Mouse (Mus musculus) gastrocnemius, postnatal 36 days (tissue): Measurements from ENCODE around the gene Clasp1. TPM values are rescaled to one million over a fixed set of nuclear protein-coding genes. Genes with fewer than 3 reads are reported as not detected.
"Not testable (repeated sequence)": the region's sequence is repeated elsewhere in the genome, so short reads cannot be mapped to it uniquely, and the experiment has no call there.

Source experiments
- DNase-seq, 2 experiments: peaks; one replicate each; pipeline ENCODE4 v3.0.0; 2022
- intact Hi-C: fragments of 180-260 bp; cut with DNase I; formaldehyde crosslinking; loops from one replicate; pipeline ENCODE4 v1.15.1; 2025
- total RNA-seq, 2 experiments: library from RNA; stranded (reverse); gene quantifications; 2 replicates each; pipeline ENCODE4 v1.2.3; 2021

Gene Clasp1
- total RNA-seq, 2 experiments from 2014 or later = 42.5 to 43.6 TPM

DNA sequence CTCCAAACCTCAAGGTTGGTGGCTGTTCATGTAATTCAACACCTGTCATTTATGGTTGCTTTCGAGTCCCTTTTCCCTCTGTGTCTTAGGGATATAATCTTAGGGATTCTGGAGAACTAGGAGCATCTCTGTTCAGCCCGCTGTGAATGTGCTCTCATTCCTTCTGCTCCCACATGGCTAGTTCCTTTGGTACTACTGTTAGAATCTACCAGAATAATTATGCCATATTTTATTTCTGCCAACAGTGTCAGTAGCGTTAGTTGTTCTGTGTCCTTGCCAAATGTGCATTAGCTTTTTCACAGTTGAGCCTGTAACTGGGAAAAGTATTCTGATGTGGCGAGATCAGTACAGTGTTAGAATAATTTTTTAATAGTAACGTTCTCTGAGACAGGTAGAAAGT, 162.3 kb downstream of the Clasp1 start:
- intact Hi-C loops = no loop called here
- no peak for DNase-seq

GRCm38 (mm10) chr1:118552071-118552470, 163.2 kb downstream of the Clasp1 start:
- intact Hi-C loops = no loop called here

GRCm38 (mm10) chr1:118553045-118553444, 164.2 kb downstream of the Clasp1 start:
- intact Hi-C loops = no loop called here
- no peak for DNase-seq

More at GRCm38 (mm10) chr1:118552071-118552470, 163.2 kb downstream of the Clasp1 start:
- DNase-seq = no peak

- no peak for DNase-seq
- intact Hi-C loops = no loop called here
Measured at GRCm38 (mm10) chr1:118553451-118553850, 164.6 kb downstream of the Clasp1 start.

- no peak for DNase-seq
- intact Hi-C loops = no loop called here
Measured at GRCm38 (mm10) chr1:118554961-118555360, 166.1 kb downstream of the Clasp1 start.

- no peak for DNase-seq
- intact Hi-C loops = loop anchor here (10.0 kb wide), 1 partner anchor 525 kb away; no protein-coding TSS in a partner anchor
Measured at GRCm38 (mm10) chr1:118559716-118560115, 170.9 kb downstream of the Clasp1 start.

DNA sequence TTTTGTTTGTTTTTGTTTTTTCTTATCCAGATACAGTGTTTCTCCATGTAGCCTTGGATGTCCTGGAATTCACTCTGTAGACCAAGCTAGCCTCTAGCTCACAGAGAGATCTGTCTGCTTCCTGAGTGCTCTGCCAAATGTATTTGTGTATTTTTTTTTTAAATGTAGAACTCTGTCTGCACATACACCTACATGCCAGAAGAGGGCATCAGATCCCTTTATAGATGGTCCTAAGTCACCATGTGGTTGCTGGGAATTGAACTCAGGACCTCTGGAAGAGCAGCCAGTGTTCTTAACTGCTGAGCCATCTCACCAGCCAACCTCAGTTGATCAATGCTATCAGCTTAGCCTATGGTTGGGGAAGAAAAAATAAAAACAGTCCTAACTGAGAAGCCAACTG, 175.7 kb downstream of the Clasp1 start:
- intact Hi-C loops = loop anchor here (10.0 kb wide), 1 partner anchor 520 kb away; no protein-coding TSS in a partner anchor
- no peak for DNase-seq

- DNase-seq = no peak
- intact Hi-C loops = loop anchor here (2.0 to 10.0 kb wide), 2 partner anchors 191 to 517 kb away; no protein-coding TSS in a partner anchor
Measured at GRCm38 (mm10) chr1:118567659-118568058, 178.8 kb downstream of the Clasp1 start.

- no peak for DNase-seq
- intact Hi-C loops = no loop called here
Measured at GRCm38 (mm10) chr1:118580174-118580702, 191.4 kb downstream of the Clasp1 start.

DNA sequence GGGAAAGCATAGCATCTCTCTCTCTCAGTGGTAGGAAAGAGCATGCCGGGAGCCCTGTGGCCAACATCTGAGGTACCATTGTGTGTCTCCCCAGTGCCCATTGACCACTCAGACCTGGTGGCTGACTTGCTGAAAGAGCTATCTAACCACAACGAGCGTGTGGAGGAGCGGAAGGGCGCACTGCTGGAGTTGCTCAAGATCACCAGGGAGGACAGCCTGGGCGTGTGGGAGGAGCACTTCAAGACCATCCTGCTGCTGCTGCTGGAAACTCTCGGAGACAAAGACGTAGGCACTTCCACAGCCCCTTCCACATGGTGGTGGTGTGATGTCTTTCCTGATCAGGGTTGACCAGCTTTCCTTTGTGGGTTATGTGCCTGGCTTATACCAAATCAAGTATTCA, 192.3 kb downstream of the Clasp1 start:
- intact Hi-C loops = no loop called here

GRCm38 (mm10) chr1:118589721-118590120, 200.9 kb downstream of the Clasp1 start:
- intact Hi-C loops = no loop called here
- DNase-seq = no peak

More for the DNA sequence above, 192.3 kb downstream of the Clasp1 start:
- no peak for DNase-seq

GRCm38 (mm10) chr1:118592933-118593332, 204.1 kb downstream of the Clasp1 start:
- intact Hi-C loops = no loop called here
- DNase-seq = no peak

- no peak for DNase-seq
- intact Hi-C loops = no loop called here
Measured at GRCm38 (mm10) chr1:118595395-118595794, 206.5 kb downstream of the Clasp1 start.

DNA sequence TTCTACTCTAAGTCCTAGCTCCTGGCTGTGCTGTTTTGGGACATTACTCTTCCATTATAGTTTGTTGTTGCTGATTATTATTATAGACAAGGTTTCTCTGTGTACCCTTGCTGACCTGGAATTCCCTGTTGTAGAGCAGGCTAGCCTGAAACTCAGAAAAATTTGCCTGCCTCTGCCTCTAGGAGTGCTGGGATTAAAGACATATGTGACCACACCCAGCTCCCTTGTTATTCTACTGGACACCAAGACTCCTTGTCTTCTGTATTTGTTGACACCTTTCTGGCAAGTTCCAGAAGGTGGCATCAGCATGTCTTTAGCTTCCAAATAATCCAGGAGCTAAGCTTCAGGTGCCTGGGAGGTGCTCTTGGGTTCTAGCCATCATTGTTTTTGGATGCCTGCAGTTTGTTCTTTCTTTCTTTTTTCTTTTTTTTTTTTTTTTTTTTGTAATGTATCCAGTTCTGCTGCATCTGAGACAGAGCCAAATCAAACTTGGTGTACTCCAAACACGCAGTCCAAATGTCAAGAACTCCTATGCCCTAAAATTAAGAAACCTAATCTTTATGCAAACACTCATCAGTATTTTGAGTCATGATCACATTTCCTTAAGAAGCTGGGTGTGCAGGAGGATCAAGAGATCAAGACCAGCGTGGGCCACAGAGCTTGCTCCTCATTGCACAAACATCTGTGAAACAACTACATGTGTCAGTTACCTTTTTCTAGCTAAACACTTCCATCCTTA, 208.8 kb downstream of the Clasp1 start:
- DNase-seq = no peak
- intact Hi-C loops = no loop called here

DNA sequence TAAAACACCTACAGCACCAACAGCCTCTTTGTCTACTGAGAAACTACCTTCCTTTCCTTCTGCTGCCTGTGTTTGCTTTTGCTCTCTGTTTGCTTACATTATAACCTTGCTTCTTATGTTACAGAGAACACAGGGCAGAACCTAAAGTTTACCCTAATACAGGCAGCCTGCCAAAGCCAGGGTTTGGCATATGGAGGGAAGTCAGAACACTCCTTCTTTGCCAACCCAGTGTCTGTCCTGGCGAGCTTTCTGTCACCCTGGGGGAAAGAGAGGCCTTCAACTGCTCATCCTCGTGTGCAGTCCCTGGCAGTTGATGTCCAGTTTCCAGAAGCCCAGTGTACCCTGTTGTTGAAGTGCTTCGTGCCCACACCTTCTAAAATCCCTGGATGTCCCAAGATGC, 209.5 kb downstream of the Clasp1 start:
- intact Hi-C loops = no loop called here
- DNase-seq = no peak

DNA sequence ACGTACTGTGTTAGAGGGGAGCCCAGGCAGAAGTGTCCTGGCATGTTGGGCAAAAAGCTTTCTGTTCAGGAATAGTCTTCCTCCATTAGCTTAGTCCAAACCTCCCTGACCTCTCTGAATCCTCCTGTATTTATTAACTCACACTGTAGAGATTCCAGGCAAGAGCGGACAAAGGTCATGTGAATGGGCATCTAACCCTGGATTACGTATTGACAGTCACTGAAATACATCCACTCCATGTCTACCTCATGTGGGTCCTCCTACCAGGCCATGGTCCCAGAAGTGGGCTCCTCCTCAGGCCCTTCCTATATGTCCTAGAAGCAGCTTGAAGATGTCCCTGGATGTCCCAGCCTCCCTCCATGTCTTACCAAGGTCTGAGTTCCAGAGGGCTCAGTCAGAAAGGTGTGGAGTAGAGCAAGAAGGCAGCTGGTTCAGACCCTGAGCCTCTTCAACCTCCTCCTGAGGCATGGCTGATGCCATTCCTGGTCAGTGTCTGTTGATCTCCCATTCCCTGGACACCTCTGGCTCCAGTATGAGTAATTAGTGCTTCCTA, 224.8 kb downstream of the Clasp1 start:
- intact Hi-C loops = no loop called here
- no peak for DNase-seq

DNA sequence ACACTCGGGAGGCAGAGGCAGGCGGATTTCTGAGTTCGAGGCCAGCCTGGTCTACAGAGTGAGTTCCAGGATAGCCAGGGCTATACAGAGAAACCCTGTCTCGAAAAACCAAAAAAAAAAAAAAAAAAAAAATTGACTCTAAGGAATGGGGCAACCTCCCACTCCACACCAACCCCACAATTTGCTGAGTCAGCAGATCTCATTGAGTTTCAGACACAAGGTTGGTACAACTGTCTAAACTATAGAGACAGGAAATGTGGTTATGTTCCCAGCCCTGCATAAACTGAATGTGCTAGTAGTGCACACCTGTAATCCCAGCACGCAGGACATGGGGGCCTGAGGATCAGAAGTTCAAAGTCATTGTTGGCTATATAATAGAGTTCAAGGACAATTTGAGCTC, 232.2 kb downstream of the Clasp1 start:
- intact Hi-C loops, DNase-seq: not testable (repeated sequence)

GRCm38 (mm10) chr1:118622857-118623256, 234.0 kb downstream of the Clasp1 start:
- intact Hi-C loops = no loop called here
- DNase-seq = no peak

GRCm38 (mm10) chr1:118625461-118625860, 236.6 kb downstream of the Clasp1 start:
- intact Hi-C loops = no loop called here
- DNase-seq = no peak

GRCm38 (mm10) chr1:118625921-118626320, 237.1 kb downstream of the Clasp1 start:
- DNase-seq = no peak
- intact Hi-C loops = no loop called here

GRCm38 (mm10) chr1:118626452-118626851, 237.6 kb downstream of the Clasp1 start:
- DNase-seq = no peak
- intact Hi-C loops = no loop called here
